Mouse (Mus musculus) kidney, postnatal 25 days (tissue): ENCODE results near the gene Rnasek.
A peak's percentile ranks its signal among the peaks of the same experiment; 100 is the strongest.

ENCODE experiments used
- DNase-seq, 2 experiments: peaks; one replicate each; pipeline ENCODE4 v3.0.0; 2021; ENCODE audit warnings: mixed read lengths in 2 of 2

The Rnasek gene

GRCm38 (mm10) chr11:70235254-70235900 is 4.3 kb downstream of the Rnasek start:
- DNase-seq: peak; percentile 48 to 82

- peak in 1 of 2 experiments; percentile 28 for DNase-seq
Measured at GRCm38 (mm10) chr11:70234497-70234896, 5.1 kb downstream of the Rnasek start.

- DNase-seq: peak in 1 of 2 experiments; percentile 57
Measured at GRCm38 (mm10) chr11:70234037-70234436, 5.6 kb downstream of the Rnasek start.

DNA sequence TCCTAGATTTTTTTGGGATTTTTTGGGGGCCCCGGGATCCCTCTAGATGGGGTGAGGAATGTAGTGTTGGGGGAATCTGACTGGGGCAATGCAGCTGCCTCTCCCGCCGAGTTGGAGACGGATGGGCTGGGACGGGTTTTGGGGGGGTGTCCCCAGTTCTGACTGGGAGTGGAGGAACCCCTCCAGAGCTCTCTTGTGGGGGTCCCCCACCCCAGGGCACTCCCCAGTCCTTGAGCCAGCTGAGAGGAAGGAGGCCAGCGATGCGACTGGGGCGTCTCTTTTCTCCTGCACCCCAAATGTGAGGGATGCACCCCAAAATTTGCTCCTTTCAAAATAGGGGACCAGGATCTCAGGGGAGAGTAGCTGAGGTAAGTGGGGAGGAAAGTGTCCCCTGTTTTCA is 6.6 kb downstream of the Rnasek start:
- DNase-seq: peak in 1 of 2 experiments; percentile 53

DNA sequence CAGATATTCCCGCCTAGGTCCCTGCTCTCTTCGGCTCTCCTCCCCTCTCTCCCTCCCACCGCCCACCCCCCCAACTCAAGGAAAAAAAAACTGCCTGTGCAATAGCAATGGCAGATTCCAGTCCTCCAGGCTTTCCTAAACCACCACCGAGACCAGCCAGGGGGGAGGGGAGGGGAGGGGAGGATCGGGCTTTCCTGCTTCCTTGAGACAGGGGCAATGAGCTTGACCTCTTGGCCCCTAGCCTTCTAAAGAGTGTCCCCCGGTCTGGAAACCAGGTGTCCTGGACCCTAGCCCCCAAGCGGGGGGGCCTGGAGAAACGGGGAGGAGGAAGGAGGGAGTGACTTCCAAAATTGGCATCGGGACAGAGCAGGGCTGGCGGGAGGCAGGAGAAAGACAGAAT is 7.1 kb downstream of the Rnasek start:
- DNase-seq: peak; percentile 51 to 71

- DNase-seq: peak; percentile 82 to 88
Measured at GRCm38 (mm10) chr11:70230239-70230727, 9.4 kb downstream of the Rnasek start.

DNA sequence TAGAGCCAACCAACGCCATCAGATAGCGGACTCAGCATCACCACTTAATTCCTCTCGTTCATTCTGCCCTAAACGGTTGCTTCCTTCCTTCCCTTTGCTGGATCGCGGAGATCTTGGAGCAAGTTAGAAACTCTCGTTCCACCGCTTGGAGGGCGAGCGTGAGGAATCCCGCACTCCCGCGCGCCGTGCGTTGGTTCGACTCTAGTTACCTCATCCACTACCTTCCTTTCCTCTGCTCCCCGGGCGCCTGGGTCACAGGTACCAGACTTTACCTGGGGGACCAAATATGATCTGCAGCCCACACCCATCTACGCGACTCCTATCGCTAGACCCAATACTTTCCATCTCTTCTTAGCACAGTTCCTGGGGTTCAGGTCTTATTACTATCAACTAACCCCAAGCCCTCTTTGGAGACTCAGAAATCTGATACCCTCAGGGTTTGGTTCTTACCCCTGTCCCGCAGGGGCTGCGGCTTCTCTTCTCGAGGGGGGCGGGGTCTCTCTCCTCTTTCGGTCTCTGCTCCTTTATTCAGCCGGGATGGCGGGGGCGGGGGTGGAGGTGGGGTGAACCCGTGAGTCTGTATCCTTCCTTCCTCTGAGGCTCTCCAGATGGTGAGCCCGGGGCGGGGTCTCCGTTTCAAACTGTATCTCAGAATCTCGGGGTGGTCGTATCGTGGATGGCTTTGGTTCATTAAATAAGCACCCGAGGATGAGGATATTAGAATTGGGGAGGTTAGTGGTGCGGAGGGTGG is 10.2 kb downstream of the Rnasek start, which contains the start of gene Bcl6b:
TSS of gene Bcl6b (minus strand) at position 539 of the 751 bp plus-strand sequence.
- peak; percentile 70 to 77 for DNase-seq

GRCm38 (mm10) chr11:70228828-70229227 is 10.8 kb downstream of the Rnasek start:
- peak; percentile 93 for DNase-seq

DNA sequence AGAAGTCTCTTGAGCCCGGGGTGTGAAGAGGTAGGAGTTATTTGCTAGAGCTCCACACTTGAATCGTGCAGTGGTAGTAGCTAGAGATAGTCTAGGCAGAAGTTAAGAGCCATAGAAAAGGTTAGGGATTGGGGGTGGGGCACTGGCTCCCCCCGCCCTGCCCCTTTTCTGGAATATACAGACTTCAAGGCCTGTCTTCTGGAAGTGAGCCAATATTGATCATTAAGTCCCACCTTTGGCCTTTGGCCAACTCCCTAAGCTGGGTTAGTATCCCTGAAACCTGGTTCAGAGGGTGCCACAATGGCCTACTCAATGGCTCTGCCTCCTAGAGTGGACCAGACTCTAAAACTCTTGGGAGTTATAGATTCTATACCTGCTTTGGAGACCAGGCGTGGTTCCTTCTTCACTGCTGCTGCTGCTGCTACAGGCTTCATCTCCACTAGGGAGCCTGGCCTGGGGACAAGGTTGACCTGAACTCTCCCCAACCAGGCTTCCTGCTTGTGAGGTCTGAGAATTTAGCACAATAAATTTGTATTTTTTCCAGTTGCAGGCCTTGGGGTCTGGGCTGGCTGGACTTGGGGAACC is 11.9 kb downstream of the Rnasek start:
- no peak for DNase-seq

DNA sequence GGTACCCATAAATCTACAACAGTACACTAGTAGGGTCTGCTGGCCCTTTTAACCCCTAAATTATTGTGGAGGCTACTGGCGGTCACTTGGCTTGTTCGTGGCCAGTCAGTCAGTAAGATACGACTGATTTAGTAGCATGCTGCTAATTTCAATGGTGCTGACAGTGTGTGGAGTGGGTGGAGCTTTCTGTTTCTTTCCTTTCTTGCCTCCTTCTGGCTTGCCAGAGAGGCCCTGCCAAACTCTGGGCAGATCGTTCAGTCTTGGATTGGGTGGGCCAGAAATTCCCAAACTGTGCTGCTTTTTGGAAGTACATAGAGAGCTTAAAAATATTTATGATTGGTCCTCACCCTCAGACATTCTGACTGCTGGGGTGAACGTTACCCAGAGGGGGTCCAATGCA is 12.5 kb downstream of the Rnasek start:
- no peak for DNase-seq

- peak; percentile 63 to 75 for DNase-seq
Measured at GRCm38 (mm10) chr11:70226602-70226890, 13.1 kb downstream of the Rnasek start.

GRCm38 (mm10) chr11:70225798-70226601 is 13.6 kb downstream of the Rnasek start:
- DNase-seq: no peak

- DNase-seq: peak; percentile 63 to 83
Measured at GRCm38 (mm10) chr11:70223724-70224123, 15.9 kb downstream of the Rnasek start.

DNA sequence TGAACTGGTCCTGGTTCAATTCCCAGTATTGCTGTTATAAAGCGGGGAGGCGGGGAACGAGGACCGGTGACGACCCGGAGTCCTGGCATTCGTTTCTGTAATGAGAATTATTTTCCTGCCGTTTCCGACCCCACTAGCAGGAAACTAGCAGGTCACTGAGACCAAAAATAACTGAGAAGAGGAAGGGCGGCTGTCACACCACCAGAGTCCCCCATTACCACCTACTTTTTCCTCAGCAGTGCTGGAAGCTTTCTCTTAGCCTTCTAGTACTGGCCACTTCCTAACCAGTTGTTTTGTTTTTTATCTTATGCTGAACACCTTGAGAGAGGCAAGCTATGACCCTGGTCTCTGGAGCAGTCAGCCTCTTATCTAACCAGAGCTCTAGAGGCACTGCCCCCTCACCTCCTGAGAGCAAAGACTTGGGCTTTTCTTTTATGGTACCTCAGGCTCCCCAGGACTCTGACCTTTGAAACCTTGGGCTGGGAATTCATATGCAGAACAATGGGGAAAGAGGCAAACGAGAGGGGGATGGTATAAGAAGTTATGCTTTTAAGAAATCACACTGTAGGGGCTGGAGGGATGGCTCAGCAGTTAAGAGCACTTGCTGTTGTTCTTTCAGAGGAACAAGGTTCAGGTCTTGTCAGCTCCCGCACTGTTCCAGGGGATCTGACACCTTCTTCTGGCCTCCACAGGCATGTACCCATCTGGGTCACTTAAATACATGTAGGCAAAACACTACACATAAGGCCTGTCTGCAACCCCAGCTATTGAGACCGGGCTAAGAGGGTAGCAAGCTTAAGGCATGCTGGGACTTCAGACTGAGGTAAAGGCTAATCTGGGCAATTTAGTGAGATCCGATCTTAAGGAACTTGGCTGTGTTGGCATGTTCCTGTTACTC is 17.8 kb downstream of the Rnasek start:
- DNase-seq: peak; percentile 64 to 74

- DNase-seq: peak; percentile 99
Measured at GRCm38 (mm10) chr11:70220731-70221602, 18.7 kb downstream of the Rnasek start, which contains the start of gene Slc16a13. Slc16a13 (minus strand) TSS chr11:70221064.

GRCm38 (mm10) chr11:70220323-70220722 is 19.3 kb downstream of the Rnasek start:
- peak in 1 of 2 experiments; percentile 65 for DNase-seq

DNA sequence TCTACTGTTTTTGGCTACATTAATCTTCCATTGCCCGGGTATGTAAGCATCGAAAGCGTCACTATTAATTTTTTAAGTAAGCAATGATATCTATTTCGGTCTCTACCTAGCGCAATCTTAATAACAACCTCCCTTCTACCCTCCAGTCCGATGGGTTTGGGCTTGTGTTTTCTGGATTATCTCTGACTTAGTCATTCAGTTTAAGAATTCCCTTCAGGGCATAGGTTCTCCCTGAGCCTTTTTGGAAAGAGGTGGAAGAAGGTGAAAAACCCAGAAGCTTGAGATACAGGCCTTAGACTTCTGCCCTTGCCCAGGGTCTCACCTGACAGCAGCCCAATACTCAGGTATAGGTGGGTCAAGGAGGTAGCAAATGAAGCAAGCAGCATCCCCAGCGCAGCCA is 19.8 kb downstream of the Rnasek start:
- no peak for DNase-seq

DNA sequence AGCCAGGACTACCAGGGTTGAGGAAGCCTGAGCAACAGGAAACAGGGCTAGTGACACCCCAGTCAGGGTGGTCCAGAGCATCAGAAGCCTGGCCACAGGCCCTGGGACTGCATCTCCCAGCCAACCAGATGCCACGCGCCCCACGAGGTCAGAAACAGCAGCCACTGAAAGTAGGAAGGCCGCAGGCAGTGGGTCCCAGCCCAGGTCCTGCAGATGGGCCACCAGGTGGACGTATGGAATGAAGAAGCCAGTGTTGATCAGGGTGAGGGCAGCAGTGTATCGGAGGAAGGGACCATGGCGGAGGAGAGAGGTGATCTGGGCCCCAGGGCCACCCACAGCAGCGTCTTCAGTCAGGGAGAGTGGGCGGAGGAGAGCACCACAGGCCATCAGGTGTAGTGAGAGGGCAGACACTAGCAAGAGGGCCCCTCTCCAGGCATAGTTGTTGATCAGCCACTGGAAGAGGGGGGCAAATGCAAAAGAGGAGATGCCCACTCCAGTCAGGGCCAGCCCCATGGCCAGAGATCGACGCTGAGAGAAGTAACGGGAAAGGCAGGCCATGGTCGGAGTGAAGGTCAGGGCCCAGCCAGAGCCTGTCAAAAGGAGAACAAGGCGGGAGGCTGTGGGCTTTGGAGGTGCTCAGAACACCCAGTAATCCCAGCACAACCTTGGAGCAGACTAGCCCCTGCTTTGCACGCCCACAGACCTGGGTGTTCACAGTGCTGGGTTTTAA is 20.7 kb downstream of the Rnasek start:
- peak in 1 of 2 experiments; percentile 70 for DNase-seq

- peak; percentile 62 to 82 for DNase-seq
Measured at GRCm38 (mm10) chr11:70218039-70218438, 21.6 kb downstream of the Rnasek start.

GRCm38 (mm10) chr11:70216103-70216502 is 23.5 kb downstream of the Rnasek start:
- DNase-seq: no peak
